Mouse (Mus musculus) frontal cortex, adult 2 months (tissue): ENCODE results near the gene Spg11. TPM values are rescaled to one million over a fixed set of nuclear protein-coding genes. Genes with fewer than 3 reads are reported as not detected.
"Not testable (repeated sequence)": the region's sequence is repeated elsewhere in the genome, so short reads cannot be mapped to it uniquely, and the experiment has no call there.

Experiments
- DNase-seq, 2 experiments: peaks; one replicate each; pipeline ENCODE4 v3.0.0; 2022; ENCODE audit warnings: low spot score in 1 of 2; ENCODE audit errors: extremely low spot score in 1 of 2
- polyA plus RNA-seq: library from polyadenylated mRNA; depleted of rRNA; stranded (reverse); fragments of >200 nt; gene quantifications from 2 replicates; pipeline ENCODE4 v1.2.3, GENCODE M21; 2012

The Spg11 gene
- polyA plus RNA-seq, 1 experiment, result 9.9 TPM

- no peak for DNase-seq
Observed at GRCm38 (mm10) chr2:122146687-122147086, 28.5 kb upstream of the Spg11 start.

GRCm38 (mm10) chr2:122145756-122146155 lies 27.6 kb upstream of the Spg11 start:
- DNase-seq, result no peak

- no peak for DNase-seq
Observed at GRCm38 (mm10) chr2:122143111-122143510, 24.9 kb upstream of the Spg11 start.

- no peak for DNase-seq
Observed at GRCm38 (mm10) chr2:122141332-122141967, 23.3 kb upstream of the Spg11 start.

GRCm38 (mm10) chr2:122140815-122141214 lies 22.6 kb upstream of the Spg11 start:
- no peak for DNase-seq

GRCm38 (mm10) chr2:122137839-122138465 lies 19.8 kb upstream of the Spg11 start:
- DNase-seq, result no peak

- no peak for DNase-seq
Observed at GRCm38 (mm10) chr2:122132618-122133017, 14.4 kb upstream of the Spg11 start.

- no peak for DNase-seq
Observed at GRCm38 (mm10) chr2:122132078-122132477, 13.9 kb upstream of the Spg11 start.

GRCm38 (mm10) chr2:122127635-122128034 lies 9.4 kb upstream of the Spg11 start:
- DNase-seq, result no peak

- no peak for DNase-seq
Observed at GRCm38 (mm10) chr2:122126765-122127347, 8.7 kb upstream of the Spg11 start.

- DNase-seq, result no peak
Observed at GRCm38 (mm10) chr2:122125680-122126572, 7.7 kb upstream of the Spg11 start.

- DNase-seq, result no peak
Observed at GRCm38 (mm10) chr2:122116888-122117287, 1.3 kb downstream of the Spg11 start.

- no peak for DNase-seq
Observed at GRCm38 (mm10) chr2:122109714-122110113, 8.5 kb downstream of the Spg11 start.

- DNase-seq, result no peak
Observed at GRCm38 (mm10) chr2:122108101-122108500, 10.1 kb downstream of the Spg11 start.

- no peak for DNase-seq
Observed at GRCm38 (mm10) chr2:122102070-122102469, 16.1 kb downstream of the Spg11 start.

GRCm38 (mm10) chr2:122097686-122098085 lies 20.5 kb downstream of the Spg11 start:
- not testable (repeated sequence) for DNase-seq

- no peak for DNase-seq
Observed at GRCm38 (mm10) chr2:122093844-122094243, 24.3 kb downstream of the Spg11 start.

GRCm38 (mm10) chr2:122086446-122086845 lies 31.7 kb downstream of the Spg11 start:
- peak in 1 of 2 experiments; percentile 21 for DNase-seq

- no peak for DNase-seq
Observed at GRCm38 (mm10) chr2:122081728-122082456, 36.3 kb downstream of the Spg11 start.

- peak in 1 of 2 experiments; percentile 74 for DNase-seq
Observed at GRCm38 (mm10) chr2:122069922-122070321, 48.3 kb downstream of the Spg11 start.
